Mouse (Mus musculus): Measurements from ENCODE around the gene Trnau1ap. TPM values are rescaled to one million over a fixed set of nuclear protein-coding genes. Genes with fewer than 3 reads are reported as not detected.
A peak's percentile ranks its signal among the peaks of the same experiment; 100 is the strongest.

The Trnau1ap gene
- total and polyA plus RNA-seq, 2 experiments from 2014 or later = 55.2 to 56.9 TPM

DNA sequence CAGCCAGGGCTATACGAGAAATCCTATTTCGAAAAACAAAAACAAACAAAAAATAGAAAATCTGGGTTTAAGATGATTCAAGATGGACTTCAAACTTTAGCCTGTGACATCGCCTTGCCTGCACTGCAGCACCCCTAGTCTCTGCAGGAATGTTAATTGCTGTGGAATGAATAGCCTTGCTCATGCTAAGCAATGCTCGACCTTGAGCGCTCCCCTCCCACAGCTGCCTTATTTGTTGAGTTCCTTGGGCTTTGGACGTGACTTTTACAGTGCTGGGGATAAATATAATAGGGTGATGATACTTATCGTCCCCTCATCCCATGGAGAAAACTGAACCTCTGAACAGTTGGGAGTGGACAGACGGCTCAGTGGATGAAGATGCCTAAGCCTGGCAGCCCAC is 13.6 kb downstream of the Trnau1ap start:
- TF ChIP-seq CTCF (IDR thresholded peaks at IDR 0.05) = no peak
- ATAC-seq (ENCODE audit: low FRiP score) (no peak), DNase-seq (ENCODE audit: low spot score) (no peak)
- no peak overlapping the region for H3K27ac ChIP-seq (ENCODE audit: low read depth, low read length)
- no peaks in the 10 kb centered on the region for H3K9me3 ChIP-seq (ENCODE audit: low read length)
- 96% methylated on average over 8 of the region's 8 CpGs for WGBS
- no peak overlapping the region for H3K4me3 ChIP-seq (ENCODE audit: low read depth, low read length)
- no peak overlapping the region for H3K9ac ChIP-seq (replicated peaks; ENCODE audit: low read length, poor library complexity, severe bottlenecking)
- no peak overlapping the region for H3K4me2 ChIP-seq (ENCODE audit: low read depth, low read length, poor library complexity, severe bottlenecking)
- H3K27me3 ChIP-seq (ENCODE audit: insufficient read depth, low read length) = no peaks in the 10 kb centered on the region
- H3K4me1 ChIP-seq (ENCODE audit: insufficient read depth, low read length) = no peaks in the 10 kb centered on the region
- H3K36me3 ChIP-seq (ENCODE audit: insufficient read depth, low read length) = peaks cover 61% of the 10 kb centered on the region

DNA sequence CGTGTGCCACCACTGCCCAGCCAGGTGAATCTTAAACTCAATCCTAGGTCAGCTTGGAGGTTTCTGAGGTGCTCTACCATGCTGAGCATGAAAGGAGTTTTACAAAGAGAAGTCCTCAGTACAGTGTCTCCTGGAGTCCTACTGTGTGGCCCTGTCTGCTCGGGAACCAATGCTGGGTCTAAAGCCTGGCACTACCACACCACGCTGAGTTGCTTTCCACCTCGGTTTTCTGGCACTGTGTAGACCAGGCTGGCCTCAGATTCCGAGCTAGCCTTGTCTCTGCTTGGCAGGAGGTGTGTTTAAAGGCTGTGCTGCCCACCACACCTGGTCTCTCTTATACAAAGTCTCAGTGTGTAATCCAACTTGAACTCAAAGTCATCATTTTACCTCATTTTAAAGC is 16.7 kb downstream of the Trnau1ap start:
- no peak for TF ChIP-seq CTCF (IDR thresholded peaks at IDR 0.05)
- peaks cover 41% of the 10 kb centered on the region for H3K36me3 ChIP-seq (ENCODE audit: insufficient read depth, low read length)

DNA sequence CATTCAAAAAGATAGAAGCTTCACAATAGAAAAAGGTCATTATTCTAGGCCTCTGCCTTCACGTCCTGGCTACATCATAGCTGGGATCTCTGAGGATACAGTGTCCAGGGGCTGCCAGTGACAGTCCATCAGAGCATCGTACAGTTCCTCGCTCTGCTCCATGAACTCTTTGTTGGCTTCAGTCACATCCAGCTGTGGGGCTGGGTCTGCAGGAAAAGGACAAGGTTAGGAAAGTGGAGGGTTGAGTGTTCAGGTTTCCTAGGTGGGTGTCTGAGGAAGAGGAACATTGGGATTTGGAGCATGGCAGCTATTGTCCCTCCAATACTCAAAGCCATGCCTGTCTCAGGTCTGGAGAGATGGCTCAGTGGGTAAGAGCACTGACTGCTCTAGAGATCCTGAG is 17.5 kb downstream of the Trnau1ap start:
- H3K4me2 ChIP-seq (ENCODE audit: low read depth, low read length, poor library complexity, severe bottlenecking) = no peak overlapping the region
- no peak overlapping the region for H3K9ac ChIP-seq (replicated peaks; ENCODE audit: low read length, poor library complexity, severe bottlenecking)
- DNase-seq (ENCODE audit: low spot score) = no peak
- no peaks in the 10 kb centered on the region; the same call in 1 of the 2 replicates for H3K4me1 ChIP-seq (ENCODE audit: insufficient read depth, low read length)
- no peak for TF ChIP-seq CTCF (IDR thresholded peaks at IDR 0.05)
- no peak for ATAC-seq (ENCODE audit: low FRiP score)
- no peak overlapping the region for H3K4me3 ChIP-seq (ENCODE audit: low read depth, low read length)
- no peaks in the 10 kb centered on the region for H3K27me3 ChIP-seq (ENCODE audit: insufficient read depth, low read length)
- no peak overlapping the region for H3K27ac ChIP-seq (ENCODE audit: low read depth, low read length)
- H3K9me3 ChIP-seq (ENCODE audit: low read length) = no peaks in the 10 kb centered on the region
- peaks cover 33% of the 10 kb centered on the region for H3K36me3 ChIP-seq (ENCODE audit: insufficient read depth, low read length)
- 66% methylated on average over 3 of the region's 3 CpGs for WGBS

More for the DNA sequence above, 16.7 kb downstream of the Trnau1ap start:
- Histone ChIP-seq H3K4me3 (ENCODE audit: low read depth, low read length) (no peak overlapping the region), H3K9me3 (ENCODE audit: low read length) (no peaks in the 10 kb centered on the region), H3K4me1 (ENCODE audit: insufficient read depth, low read length) (no peaks in the 10 kb centered on the region; the same call in 1 of the 2 replicates), H3K27me3 (ENCODE audit: insufficient read depth, low read length) (no peaks in the 10 kb centered on the region), H3K27ac (ENCODE audit: low read depth, low read length) (no peak overlapping the region), H3K4me2 (ENCODE audit: low read depth, low read length, poor library complexity, severe bottlenecking) (no peak overlapping the region), H3K9ac (replicated peaks; ENCODE audit: low read length, poor library complexity, severe bottlenecking) (no peak overlapping the region)
- 87% methylated on average over 5 of the region's 5 CpGs for WGBS
- ATAC-seq (ENCODE audit: low FRiP score) = no peak
- no peak for DNase-seq (ENCODE audit: low spot score)

DNA sequence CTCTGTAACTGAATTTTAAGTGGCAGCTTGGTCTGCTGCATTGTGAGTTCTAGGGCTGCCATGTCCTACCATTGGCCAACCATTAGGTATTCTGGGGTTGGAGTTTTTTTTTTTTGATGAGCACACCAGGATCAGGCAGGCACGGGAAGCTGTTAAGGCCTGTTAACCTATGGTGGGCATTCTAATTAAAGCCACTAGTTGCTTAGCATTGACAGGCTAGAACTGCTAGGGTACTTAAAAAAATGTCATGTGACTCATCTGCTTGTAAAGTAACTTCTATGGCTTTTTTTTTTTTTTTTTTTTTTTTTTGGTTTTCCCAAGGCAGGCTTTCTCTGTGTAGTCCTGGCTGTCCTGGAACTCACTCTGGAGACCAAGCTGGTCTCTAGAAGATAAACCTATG is 18.1 kb downstream of the Trnau1ap start:
- no peak for DNase-seq (ENCODE audit: low spot score)
- no peak for ATAC-seq (ENCODE audit: low FRiP score)
- Histone ChIP-seq H3K4me1 (ENCODE audit: insufficient read depth, low read length) (no peaks in the 10 kb centered on the region; the same call in 1 of the 2 replicates), H3K36me3 (ENCODE audit: insufficient read depth, low read length) (peaks cover 27% of the 10 kb centered on the region), H3K9me3 (ENCODE audit: low read length) (no peaks in the 10 kb centered on the region), H3K4me3 (ENCODE audit: low read depth, low read length) (no peak overlapping the region), H3K4me2 (ENCODE audit: low read depth, low read length, poor library complexity, severe bottlenecking) (no peak overlapping the region), H3K27me3 (ENCODE audit: insufficient read depth, low read length) (no peaks in the 10 kb centered on the region), H3K9ac (replicated peaks; ENCODE audit: low read length, poor library complexity, severe bottlenecking) (no peak overlapping the region), H3K27ac (ENCODE audit: low read depth, low read length) (no peak overlapping the region)
- WGBS = 30% methylated on average over 1 of the region's 1 CpGs
- no peak for TF ChIP-seq CTCF (IDR thresholded peaks at IDR 0.05)

DNA sequence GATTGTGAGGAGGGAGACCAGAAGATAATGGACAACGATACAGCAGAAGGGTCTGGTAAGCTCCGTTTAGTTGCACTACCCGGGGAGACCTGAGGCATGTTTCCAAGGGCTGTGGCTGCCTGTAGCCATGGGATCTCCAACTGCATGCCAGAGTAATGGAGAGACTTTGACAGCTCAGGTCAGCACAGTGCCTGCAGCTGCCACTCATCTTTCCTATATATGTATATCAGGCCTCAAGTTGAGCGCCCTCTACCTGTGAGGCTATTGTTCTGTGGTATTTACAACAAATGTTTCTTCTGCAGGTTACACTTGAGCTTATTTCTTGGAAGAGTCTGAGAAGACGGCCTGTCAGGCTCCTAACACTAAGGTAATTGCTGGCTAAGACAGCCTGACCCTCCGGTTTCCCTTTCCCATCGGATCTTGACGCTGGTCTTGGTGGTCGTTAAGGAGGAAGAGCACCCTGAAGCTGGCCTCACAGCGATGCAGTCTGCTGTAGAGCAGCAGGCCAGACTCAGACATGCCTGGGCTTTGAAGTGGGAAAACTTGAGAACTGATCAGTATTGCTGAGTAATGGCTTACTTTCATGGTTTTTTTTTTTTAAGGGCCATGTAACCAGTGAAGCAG is 19.4 kb downstream of the Trnau1ap start:
- H3K9ac ChIP-seq (replicated peaks; ENCODE audit: low read length, poor library complexity, severe bottlenecking) = peak overlapping the region; percentile 86
- 30% methylated on average over 10 of the region's 10 CpGs for WGBS
- DNase-seq (ENCODE audit: low spot score) (peak; percentile 57), ATAC-seq (ENCODE audit: low FRiP score) (no peak)
- no peaks in the 10 kb centered on the region for H3K9me3 ChIP-seq (ENCODE audit: low read length)
- H3K4me1 ChIP-seq (ENCODE audit: insufficient read depth, low read length) = no peaks in the 10 kb centered on the region; the same call in 1 of the 2 replicates
- TF ChIP-seq CTCF (IDR thresholded peaks at IDR 0.05) = peak; percentile 69
- peak overlapping the region; percentile 95 for H3K27ac ChIP-seq (ENCODE audit: low read depth, low read length)
- H3K36me3 ChIP-seq (ENCODE audit: insufficient read depth, low read length) = peaks cover 23% of the 10 kb centered on the region
- peak overlapping the region; percentile 62 for H3K4me3 ChIP-seq (ENCODE audit: low read depth, low read length)
- H3K4me2 ChIP-seq (ENCODE audit: low read depth, low read length, poor library complexity, severe bottlenecking) = peak overlapping the region; percentile 62
- H3K27me3 ChIP-seq (ENCODE audit: insufficient read depth, low read length) = no peaks in the 10 kb centered on the region

DNA sequence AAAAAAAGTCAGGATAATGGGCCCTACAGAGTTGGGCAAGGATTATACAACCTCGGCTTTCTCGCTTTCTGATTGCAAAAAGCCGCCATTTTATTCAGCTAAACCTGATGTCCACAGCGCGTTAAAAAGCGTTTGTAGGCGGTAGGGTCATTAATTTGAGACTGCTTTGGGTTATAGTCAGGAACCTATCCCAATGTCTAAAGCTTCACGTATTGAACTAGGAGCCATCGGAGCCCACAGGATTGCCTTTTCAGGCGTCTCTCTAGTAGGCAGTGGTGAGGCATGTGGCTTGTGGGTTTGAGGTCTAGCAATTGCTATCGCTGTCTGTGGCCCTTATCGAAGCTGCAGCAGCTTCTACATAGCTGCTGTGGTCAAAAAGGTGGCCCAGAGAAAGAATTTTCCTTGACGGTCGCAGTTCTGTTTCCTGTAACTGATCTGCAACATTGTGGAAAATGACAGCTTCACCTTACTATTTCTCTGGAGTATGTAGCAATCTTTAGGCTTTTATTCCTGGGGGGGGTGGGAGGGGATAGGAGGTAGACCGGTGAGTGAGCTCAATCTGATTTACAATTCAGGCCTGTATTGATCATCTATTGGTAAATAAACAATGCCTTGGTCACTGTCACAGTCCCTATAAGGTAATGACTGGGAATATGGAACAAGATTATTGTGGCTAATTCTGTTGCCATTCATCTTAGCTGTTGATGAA is 20.0 kb downstream of the Trnau1ap start:
- TF ChIP-seq CTCF (IDR thresholded peaks at IDR 0.05) = no peak

More for the DNA sequence above, 20.0 kb downstream of the Trnau1ap start:
- Histone ChIP-seq H3K27ac (ENCODE audit: low read depth, low read length) (peak overlapping the region; percentile 95), H3K36me3 (ENCODE audit: insufficient read depth, low read length) (peaks cover 23% of the 10 kb centered on the region), H3K9me3 (ENCODE audit: low read length) (no peaks in the 10 kb centered on the region), H3K27me3 (ENCODE audit: insufficient read depth, low read length) (no peaks in the 10 kb centered on the region), H3K4me3 (ENCODE audit: low read depth, low read length) (peak overlapping the region; percentile 62), H3K4me2 (ENCODE audit: low read depth, low read length, poor library complexity, severe bottlenecking) (peak overlapping the region; percentile 62), H3K4me1 (ENCODE audit: insufficient read depth, low read length) (no peaks in the 10 kb centered on the region; the same call in 1 of the 2 replicates), H3K9ac (replicated peaks; ENCODE audit: low read length, poor library complexity, severe bottlenecking) (peak overlapping the region; percentile 86)
- no peak; the same call in 1 of the 2 replicates for ATAC-seq (ENCODE audit: low FRiP score)
- peak; percentile 43 for DNase-seq (ENCODE audit: low spot score)
- under 1% methylated on average over 15 of the region's 15 CpGs for WGBS
